Mouse (Mus musculus): Measurements from ENCODE around the gene Dnaja3.

The Dnaja3 gene

DNA sequence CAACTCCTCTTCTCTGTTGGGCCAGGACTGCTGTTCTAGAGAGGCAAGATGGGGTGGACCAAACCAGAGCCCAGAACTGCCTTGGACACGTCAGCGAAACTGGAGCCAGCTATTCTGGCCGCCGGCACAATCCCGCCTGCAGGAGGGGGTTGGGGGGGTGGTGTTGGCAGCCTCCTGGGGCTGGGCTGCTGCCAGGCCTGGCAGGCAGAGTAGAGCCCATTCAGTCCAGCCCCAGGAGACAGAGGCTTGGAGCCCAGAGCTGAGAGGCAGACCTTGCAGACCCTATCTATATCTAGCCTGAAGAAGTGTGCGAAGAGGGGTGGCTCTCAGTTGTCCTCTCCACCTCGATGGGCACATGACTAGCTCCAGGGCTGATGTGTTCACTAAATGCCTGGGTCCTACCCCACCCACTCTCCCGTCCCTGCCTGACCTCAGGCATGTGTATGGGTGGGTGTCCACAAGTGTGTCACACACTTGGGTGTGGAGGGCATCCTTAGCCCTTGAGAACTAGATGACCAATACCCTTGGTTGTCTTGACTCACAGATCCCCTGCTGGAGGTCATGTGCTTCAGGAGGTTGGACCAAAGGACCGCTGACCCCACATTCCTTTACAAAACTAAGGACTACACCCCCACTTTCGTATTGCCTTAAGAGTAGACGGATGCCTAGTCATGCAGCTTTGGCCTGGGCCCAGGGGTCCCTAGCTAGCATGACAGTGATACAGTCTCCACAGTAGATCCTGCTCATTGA, 4.1 kb downstream of the Dnaja3 start:
- peak; percentile 65 to 74 for DNase-seq

- no peak for DNase-seq
Observed at GRCm38 (mm10) chr16:4645867-4646266, 6.1 kb downstream of the Dnaja3 start.

GRCm38 (mm10) chr16:4646831-4647230, 7.0 kb downstream of the Dnaja3 start:
- no peak for DNase-seq

DNA sequence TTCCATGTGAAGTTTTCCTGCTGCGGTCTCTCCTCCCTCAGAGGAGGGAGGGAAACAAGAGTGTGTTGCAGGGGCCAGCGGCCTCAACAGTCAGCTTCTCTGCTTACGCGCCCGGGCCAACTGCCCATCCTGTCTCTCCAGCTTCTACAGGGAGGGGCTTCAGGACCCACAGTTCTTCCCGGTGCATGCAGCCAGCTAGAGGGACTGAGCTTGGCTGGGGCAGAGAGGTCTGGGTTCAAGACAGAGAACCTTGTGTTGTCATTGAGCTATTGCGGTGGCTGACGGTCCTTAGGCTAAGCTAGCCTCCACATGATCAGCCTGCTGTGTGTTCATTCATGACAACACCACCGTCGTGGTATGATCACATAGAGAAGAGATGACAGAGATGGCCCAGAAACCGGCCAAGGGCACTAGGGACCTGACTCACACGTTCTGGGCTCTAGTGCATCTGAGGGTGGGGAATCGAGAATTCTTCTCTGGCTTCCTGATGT, 7.9 kb downstream of the Dnaja3 start:
- DNase-seq = peak; percentile 63 to 75

- peak in 1 of 2 experiments; percentile 60 for DNase-seq
Observed at GRCm38 (mm10) chr16:4648416-4649023, 8.7 kb downstream of the Dnaja3 start.

GRCm38 (mm10) chr16:4649211-4649610, 9.4 kb downstream of the Dnaja3 start:
- no peak for DNase-seq

DNA sequence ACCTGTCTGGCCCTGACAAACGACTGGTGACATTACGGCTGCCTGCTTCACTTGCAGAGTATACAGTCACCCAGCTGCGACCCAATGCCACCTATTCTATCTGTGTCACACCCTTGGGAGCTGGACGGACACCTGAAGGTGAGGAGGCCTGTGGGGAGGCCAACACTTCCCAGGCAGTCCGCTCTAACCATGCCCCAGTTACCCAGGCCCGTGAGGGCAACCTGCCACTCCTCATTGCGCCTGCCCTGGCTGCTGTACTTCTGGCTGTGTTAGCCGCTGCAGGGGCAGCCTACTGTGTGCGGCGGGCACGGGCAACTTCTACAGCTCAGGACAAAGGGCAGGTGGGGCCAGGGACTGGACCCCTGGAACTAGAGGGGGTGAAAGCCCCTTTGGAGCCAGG, 9.9 kb downstream of the Dnaja3 start:
- DNase-seq = no peak

- no peak for DNase-seq
Observed at GRCm38 (mm10) chr16:4650161-4650560, 10.4 kb downstream of the Dnaja3 start.

DNA sequence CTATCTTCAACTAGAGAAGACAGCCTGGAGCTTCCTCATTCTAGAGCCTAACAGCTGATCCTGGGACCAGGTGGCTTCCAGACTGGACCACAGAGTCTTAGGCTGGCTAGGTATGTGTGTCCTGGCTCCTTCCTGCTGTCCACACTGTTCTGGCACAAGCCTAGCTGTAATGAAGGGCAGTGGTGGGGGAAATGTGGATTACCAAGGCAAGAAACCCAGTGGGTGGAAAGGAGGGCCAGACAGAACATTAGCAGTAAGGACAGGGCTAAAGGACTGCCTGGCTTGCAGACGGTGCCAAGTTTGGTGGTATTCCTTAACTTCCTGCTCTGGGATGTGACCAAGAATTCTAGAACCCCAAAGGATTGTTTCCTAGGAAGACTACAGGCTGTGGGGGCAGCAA, 11.3 kb downstream of the Dnaja3 start:
- no peak for DNase-seq

DNA sequence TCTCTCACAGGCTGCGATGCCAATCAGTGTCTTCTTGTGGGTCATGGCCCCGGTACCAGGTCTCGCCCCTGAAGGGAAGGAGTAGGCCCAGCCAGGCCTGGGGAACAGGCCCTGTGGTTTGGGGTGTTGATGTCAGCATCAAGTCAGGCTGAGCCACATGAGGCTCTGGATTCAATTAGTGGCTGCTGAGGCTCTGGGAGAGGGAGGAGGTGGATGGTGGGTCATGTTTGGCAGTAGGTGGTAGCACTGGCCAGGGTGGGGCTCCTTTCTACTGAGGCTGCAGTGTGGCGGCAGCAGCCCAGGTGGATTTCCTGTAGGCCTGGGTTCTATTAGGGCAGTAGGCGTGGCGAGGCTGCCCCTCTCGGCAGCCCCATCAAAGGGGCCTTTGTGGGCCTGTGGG, 11.8 kb downstream of the Dnaja3 start:
- DNase-seq = no peak

GRCm38 (mm10) chr16:4652707-4653416, 13.1 kb downstream of the Dnaja3 start:
- DNase-seq = no peak

DNA sequence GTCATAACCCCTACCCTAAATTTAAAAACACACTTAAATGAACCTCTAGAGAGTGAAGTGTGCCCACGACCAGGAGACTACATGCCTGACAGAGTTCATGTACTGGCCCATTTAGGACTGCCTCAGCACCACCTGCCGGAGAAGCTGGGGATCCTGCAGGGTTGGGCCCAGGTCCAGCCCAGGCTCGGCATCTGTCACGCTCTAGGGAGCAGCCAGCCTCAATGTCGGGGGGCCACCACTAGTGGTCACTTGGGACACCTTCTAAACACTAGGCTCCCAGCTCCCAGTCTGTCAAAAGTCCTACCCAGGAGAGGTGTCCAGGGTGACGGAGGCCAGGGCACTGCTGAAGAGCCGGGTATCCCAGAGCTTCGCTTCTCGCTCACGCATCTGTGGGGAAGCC, 14.9 kb downstream of the Dnaja3 start:
- peak; percentile 65 to 76 for DNase-seq

- DNase-seq = peak; percentile 60 to 75
Observed at GRCm38 (mm10) chr16:4655251-4655734, 15.5 kb downstream of the Dnaja3 start.

GRCm38 (mm10) chr16:4655764-4656570, 16.2 kb downstream of the Dnaja3 start:
- peak; percentile 51 to 63 for DNase-seq

- no peak for DNase-seq
Observed at GRCm38 (mm10) chr16:4656571-4657081, 16.8 kb downstream of the Dnaja3 start.

DNA sequence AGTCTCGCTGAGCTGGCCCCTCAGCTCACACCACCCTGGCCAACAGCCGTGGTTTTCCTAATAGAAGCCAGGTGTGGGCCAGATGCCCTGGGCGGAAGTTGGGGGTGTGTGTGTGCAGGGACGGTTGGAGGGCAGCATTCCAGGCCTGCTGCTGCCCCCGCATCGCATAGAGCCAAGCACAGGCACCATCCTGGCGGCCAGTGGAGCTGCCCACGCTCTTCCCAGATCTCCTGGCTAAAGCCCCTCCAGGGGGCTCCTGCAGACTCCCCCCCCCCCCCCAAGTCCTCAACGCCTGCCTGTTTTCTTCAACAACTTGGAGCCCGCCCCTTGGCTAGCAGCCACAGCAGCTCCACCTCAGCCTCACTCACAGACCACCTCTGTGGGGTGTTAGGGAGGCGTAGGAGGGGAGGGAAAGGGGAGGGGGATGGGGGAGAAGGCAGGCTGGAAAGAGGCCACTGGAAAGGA, 19.0 kb downstream of the Dnaja3 start:
- DNase-seq = peak; percentile 72 to 83

DNA sequence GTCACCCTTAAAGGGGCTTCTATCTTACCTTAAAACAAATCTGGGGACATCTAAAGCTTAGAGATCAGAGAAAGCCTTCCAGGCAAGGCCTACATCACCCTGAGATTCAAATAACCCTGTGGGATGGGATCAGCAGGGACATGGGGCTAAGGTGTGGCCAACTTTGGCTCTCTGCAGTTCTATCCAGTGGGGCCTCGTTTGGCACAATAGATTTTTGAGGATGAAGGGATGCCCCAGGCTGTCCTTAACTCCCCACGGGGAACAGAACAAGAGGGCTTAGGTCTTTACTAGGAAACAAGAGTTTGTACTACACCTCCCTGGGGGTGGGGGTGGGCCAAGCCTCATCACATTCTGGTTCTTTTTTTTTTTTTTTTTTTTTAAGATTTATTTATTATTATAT, 19.5 kb downstream of the Dnaja3 start:
- DNase-seq = no peak

DNA sequence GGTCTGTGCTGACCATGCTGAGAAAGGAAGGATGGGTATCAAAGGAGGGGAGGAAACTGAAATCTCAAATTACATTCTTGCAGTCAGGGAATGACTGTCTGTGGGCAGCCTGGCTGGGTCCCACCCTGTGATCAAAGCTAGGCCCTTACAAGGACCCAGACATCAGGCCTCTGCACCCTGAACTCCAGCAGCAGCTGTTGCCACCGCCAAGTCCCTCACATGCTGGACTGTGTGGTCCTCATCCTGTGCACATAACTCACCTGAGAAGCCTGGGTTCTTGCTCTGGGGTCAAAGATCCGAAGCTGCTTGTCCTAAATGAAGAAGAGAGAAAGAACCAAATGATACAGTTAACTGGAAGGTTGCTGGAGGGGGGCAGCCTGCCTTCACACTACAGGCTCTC, 21.8 kb downstream of the Dnaja3 start:
- no peak for DNase-seq

DNA sequence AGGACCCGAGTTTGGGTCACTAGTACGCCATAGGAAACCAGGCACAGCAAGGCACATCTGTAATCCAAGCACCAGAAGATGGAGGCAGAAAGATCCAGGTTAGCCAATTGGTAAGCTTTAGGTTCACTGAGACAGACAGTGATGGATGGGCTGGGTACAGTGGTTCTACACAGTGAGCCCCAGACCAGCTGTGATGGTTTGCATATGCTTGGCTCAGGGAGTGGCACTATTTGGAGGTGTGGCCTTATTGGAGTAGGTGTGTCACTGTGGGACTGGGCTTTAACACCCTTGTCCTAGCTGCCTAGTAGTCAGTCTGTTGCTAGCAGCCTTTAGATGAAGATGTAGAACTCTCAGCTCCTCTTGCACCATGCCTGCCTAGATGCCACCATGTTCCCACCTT, 24.0 kb downstream of the Dnaja3 start:
- no peak for DNase-seq

- DNase-seq = no peak
Observed at GRCm38 (mm10) chr16:4665726-4666125, 25.9 kb downstream of the Dnaja3 start.

GRCm38 (mm10) chr16:4667190-4667808, 27.5 kb downstream of the Dnaja3 start:
- peak; percentile 93 for DNase-seq

- no peak for DNase-seq
Observed at GRCm38 (mm10) chr16:4670317-4670716, 30.5 kb downstream of the Dnaja3 start.

All from kidney, postnatal 4 days (tissue).